Comparison of ENCODE assay signal across 15 mouse cellular contexts in the genomic region with DNA sequence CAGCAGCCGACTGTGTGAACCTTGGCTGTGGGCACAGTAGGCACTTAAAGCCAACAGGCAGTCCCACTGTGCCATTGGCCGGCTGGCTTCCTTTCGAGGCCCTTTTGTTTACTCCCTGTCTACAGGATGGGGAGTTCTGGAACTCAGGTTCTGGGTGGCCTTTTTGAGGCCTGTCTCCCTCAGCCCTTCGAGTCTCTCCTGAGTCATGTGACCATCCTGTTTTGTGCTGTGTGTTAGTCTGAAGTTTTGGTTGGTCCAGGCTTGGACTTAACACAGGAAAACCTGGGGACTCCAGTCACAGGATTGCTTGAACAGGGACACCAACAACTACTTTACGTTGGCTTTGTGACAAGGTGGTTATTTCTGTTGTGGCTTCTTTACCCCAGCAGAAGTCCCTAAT. TPM values are rescaled to one million over a fixed set of nuclear protein-coding genes. Genes with fewer than 3 reads are reported as not detected.
DNase-seq lines count a peak whose midpoint lies in the region; ATAC-seq and TF ChIP-seq lines count a peak whose summit lies in the region.
"Had no signal": no experiment of that assay in that cellular context is flagged by ENCODE, and none has a peak within 500 bp of the region (broad histone marks: within the 10 kb centered on the region; RNA-seq: fewer than 3 reads in every experiment).

No protein-coding gene starts in this region.

- no peak for TF ChIP-seq CTCF in hindbrain, postnatal 0 days (IDR thresholded peaks at IDR 0.05; ENCODE audit: low read depth)

- no peak overlapping the region; the same call in 1 of the 2 replicates for H3K27ac ChIP-seq in hindbrain, embryonic 12.5 days
- H3K27ac ChIP-seq in hindbrain, postnatal 0 days: no peak overlapping the region
- no peak overlapping the region for H3K27ac ChIP-seq in hindbrain, embryonic 14.5 days
- H3K27ac ChIP-seq: heart, embryonic 15.5 days; intestine, embryonic 15.5 days had no signal

- peaks cover 69% of the 10 kb centered on the region for H3K36me3 ChIP-seq in hindbrain, embryonic 12.5 days
- peaks cover 59% of the 10 kb centered on the region for H3K36me3 ChIP-seq in hindbrain, postnatal 0 days (ENCODE audit: insufficient read depth, low read length)
- peaks cover 78% of the 10 kb centered on the region for H3K36me3 ChIP-seq in hindbrain, embryonic 14.5 days (replicated peaks; ENCODE audit: control insufficient read depth, insufficient read depth)

- H3K27me3 ChIP-seq in hindbrain, embryonic 12.5 days: no peaks in the 10 kb centered on the region
- no peaks in the 10 kb centered on the region for H3K27me3 ChIP-seq in hindbrain, postnatal 0 days (ENCODE audit: insufficient read depth, low read length)
- no peaks in the 10 kb centered on the region for H3K27me3 ChIP-seq in hindbrain, embryonic 14.5 days (ENCODE audit: control insufficient read depth, insufficient read depth, low read length)
- H3K27me3 ChIP-seq: heart, embryonic 15.5 days; intestine, embryonic 15.5 days; Patski had no signal

- H3K9ac ChIP-seq in hindbrain, embryonic 12.5 days: peak overlapping the region; percentile 29; the same call in 1 of the 2 replicates
- no peak overlapping the region for H3K9ac ChIP-seq in hindbrain, postnatal 0 days (replicated peaks; ENCODE audit: low read length)
- 0 out of 2 replicates have a peak overlapping the region, but pooled peaks have one; percentile 20 for H3K9ac ChIP-seq in hindbrain, embryonic 14.5 days
- H3K9ac ChIP-seq: heart, embryonic 15.5 days had no signal

- ATAC-seq in hindbrain, embryonic 12.5 days (ENCODE audit: low FRiP score): no peak
- ATAC-seq in hindbrain, postnatal 0 days: no peak
- no peak for ATAC-seq in hindbrain, embryonic 14.5 days (ENCODE audit: low FRiP score)
- ATAC-seq: intestine, embryonic 15.5 days; Patski had no signal

- no peak for DNase-seq in hindbrain, postnatal 0 days (ENCODE audit: low spot score)
- DNase-seq in thymus, postnatal 14 days: peak; percentile 30
- no peak for DNase-seq in thymus, adult 18-20 months
- no peak for DNase-seq in hindbrain, embryonic 14.5 days (ENCODE audit: low spot score)
- no peak for DNase-seq in ovary, postnatal 10 days (ENCODE audit: low spot score)
- DNase-seq in adrenal gland, adult 18-20 months (ENCODE audit: low spot score in 2 of 2): no peak
- DNase-seq: cerebellum, adult 8-10 months; embryo, embryonic 11 days; gastrocnemius, postnatal 14 days; kidney, postnatal 25 days; right cerebral cortex, adult 18-20 months had no signal

- H3K9me3 ChIP-seq in hindbrain, embryonic 12.5 days (replicated peaks): no peaks in the 10 kb centered on the region
- no peaks in the 10 kb centered on the region for H3K9me3 ChIP-seq in hindbrain, postnatal 0 days (ENCODE audit: low read length)
- no peaks in the 10 kb centered on the region for H3K9me3 ChIP-seq in hindbrain, embryonic 14.5 days (ENCODE audit: control insufficient read depth, low read length)
- H3K9me3 ChIP-seq: heart, embryonic 15.5 days; intestine, embryonic 15.5 days had no signal

- H3K4me3 ChIP-seq in hindbrain, embryonic 12.5 days: 0 out of 2 replicates have a peak overlapping the region, but pooled peaks have one; percentile 4
- H3K4me3 ChIP-seq in hindbrain, postnatal 0 days (ENCODE audit: low read length): no peak overlapping the region
- no peak overlapping the region for H3K4me3 ChIP-seq in hindbrain, embryonic 14.5 days (replicated peaks; ENCODE audit: low read length)
- H3K4me3 ChIP-seq: heart, embryonic 15.5 days; intestine, embryonic 15.5 days had no signal

- H3K4me2 ChIP-seq in hindbrain, embryonic 12.5 days (replicated peaks): peak overlapping the region; percentile 99
- no peak overlapping the region for H3K4me2 ChIP-seq in hindbrain, postnatal 0 days (ENCODE audit: low read depth, low read length)
- H3K4me2 ChIP-seq in hindbrain, embryonic 14.5 days (replicated peaks): peak overlapping the region; percentile 19; the same call in 1 of the 2 replicates
- H3K4me2 ChIP-seq: heart, embryonic 15.5 days; intestine, embryonic 15.5 days had no signal

- peaks cover 52% of the 10 kb centered on the region for H3K4me1 ChIP-seq in hindbrain, embryonic 12.5 days
- peaks cover 23% of the 10 kb centered on the region for H3K4me1 ChIP-seq in hindbrain, postnatal 0 days (ENCODE audit: insufficient read depth, low read length)
- H3K4me1 ChIP-seq in hindbrain, embryonic 14.5 days (replicated peaks; ENCODE audit: control insufficient read depth, insufficient read depth, low read length): peaks cover 38% of the 10 kb centered on the region

- WGBS in hindbrain, embryonic 12.5 days: 72% methylated on average over 5 of the region's 5 CpGs
- 44% methylated on average over 5 of the region's 5 CpGs for WGBS in hindbrain, postnatal 0 days
- 74% methylated on average over 5 of the region's 5 CpGs for WGBS in hindbrain, embryonic 14.5 days

RNA-seq across cellular contexts. Expression of a gene that starts 7.4 kb away (rescaled TPM):
- polyA plus RNA-seq in hindbrain, embryonic 12.5 days (2016; fragmentation: Nextera tagmentation; extraction: Ambion mirVana): 115 and 119 TPM in 2 replicates
- total RNA-seq in hindbrain, postnatal 0 days (2014; rRNA removed): 89.6 and 97.1 TPM in 2 replicates
- 38.8 and 40.4 TPM in 2 replicates for polyA plus RNA-seq in hindbrain, postnatal 0 days (2015; fragmentation: Nextera tagmentation; extraction: Ambion mirVana)
- 47.6 and 50.4 TPM in 2 replicates for polyA plus RNA-seq in hindbrain, embryonic 14.5 days (2014; fragmentation: Nextera tagmentation; extraction: Ambion mirVana)
- 10 to 100 TPM; 16.1 to 24.6 TPM for total RNA-seq in adrenal gland, adult 18-20 months (2021)

RNA-seq across cellular contexts. Expression of a gene that starts 29.8 kb away (rescaled TPM):
- polyA plus RNA-seq in hindbrain, embryonic 12.5 days (2016; fragmentation: Nextera tagmentation; extraction: Ambion mirVana): 240 and 245 TPM in 2 replicates
- 62.3 and 73.1 TPM in 2 replicates for total RNA-seq in hindbrain, postnatal 0 days (2014; rRNA removed)
- polyA plus RNA-seq in hindbrain, postnatal 0 days (2015; fragmentation: Nextera tagmentation; extraction: Ambion mirVana): 176 and 186 TPM in 2 replicates
- polyA plus RNA-seq in hindbrain, embryonic 14.5 days (2014; fragmentation: Nextera tagmentation; extraction: Ambion mirVana): 206 and 216 TPM in 2 replicates
- total RNA-seq in adrenal gland, adult 18-20 months (2021): 10 to 100 TPM; 77.1 to 94.1 TPM

RNA-seq across cellular contexts. Expression of a gene that starts 34.1 kb away (rescaled TPM):
- polyA plus RNA-seq in hindbrain, embryonic 12.5 days (2016; fragmentation: Nextera tagmentation; extraction: Ambion mirVana): 19.9 and 22.0 TPM in 2 replicates
- total RNA-seq in hindbrain, postnatal 0 days (2014; rRNA removed): 34.3 and 40.9 TPM in 2 replicates
- 41.6 and 45.4 TPM in 2 replicates for polyA plus RNA-seq in hindbrain, postnatal 0 days (2015; fragmentation: Nextera tagmentation; extraction: Ambion mirVana)
- polyA plus RNA-seq in hindbrain, embryonic 14.5 days (2014; fragmentation: Nextera tagmentation; extraction: Ambion mirVana): 20.9 and 21.3 TPM in 2 replicates
- 10 to 100 TPM in 1 of 2 experiments, 1 to 10 TPM in 1; 9.1 to 12.0 TPM for total RNA-seq in adrenal gland, adult 18-20 months (2021)
